Mouse (Mus musculus): Measurements from ENCODE around the gene Ndufs2.

DNA sequence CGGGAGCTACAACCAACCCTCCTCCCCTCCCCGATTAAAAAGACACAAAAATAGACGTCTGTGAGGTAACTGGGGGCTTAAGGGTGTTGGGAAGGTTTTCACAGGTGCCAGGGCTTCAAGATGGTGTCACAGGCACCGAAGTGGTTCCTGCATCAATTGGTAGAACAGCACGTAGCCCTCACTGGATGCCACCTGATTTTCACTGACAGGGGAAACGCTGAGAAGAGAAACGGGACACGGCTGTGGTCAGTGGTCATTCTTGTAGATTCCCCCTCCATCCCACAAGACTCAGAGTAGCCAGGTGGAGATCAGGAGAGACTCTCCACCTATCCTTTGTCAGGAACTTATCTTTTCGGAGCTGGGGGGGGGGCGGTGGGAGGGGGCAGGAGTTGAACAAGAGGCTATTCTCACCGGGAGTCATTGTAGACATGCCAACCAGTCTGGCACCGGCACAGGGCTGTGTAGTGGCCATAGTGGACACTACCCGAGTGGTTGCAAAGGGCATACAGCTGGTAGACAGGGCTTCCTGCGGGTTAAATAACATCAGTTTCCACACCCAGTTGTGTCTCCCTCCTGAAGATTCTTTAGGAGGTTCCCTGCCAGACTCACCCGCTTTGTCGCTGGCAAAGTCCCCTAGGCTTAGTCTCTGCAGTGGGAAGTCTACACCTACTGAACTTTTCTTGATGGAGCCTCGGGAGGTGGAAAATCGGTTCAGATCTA is 31.1 kb upstream of the Ndufs2 start:
- TF ChIP-seq CTCF (IDR thresholded peaks at IDR 0.05; ENCODE audit: control insufficient read depth, insufficient read depth, insufficient replicate concordance, low read depth, low read length) = no peak
- no peak for TF ChIP-seq POLR2A (IDR thresholded peaks at IDR 0.05; ENCODE audit: control insufficient read depth, low read depth, low read length)
